Mouse (Mus musculus) layer of hippocampus, postnatal 10 days (tissue): ENCODE measurements at regions not wholly inside any gene's neighbourhood (a gene's known extent, or its start where the extent isn't known, plus 50 kb on each side); places are given as distances from the start of the nearest gene placed in this dataset.

Experiments
- DNase-seq, 2 experiments: peaks; one replicate each; pipeline ENCODE4 v3.0.0; 2021; ENCODE audit warnings: low spot score in 2 of 2

DNA sequence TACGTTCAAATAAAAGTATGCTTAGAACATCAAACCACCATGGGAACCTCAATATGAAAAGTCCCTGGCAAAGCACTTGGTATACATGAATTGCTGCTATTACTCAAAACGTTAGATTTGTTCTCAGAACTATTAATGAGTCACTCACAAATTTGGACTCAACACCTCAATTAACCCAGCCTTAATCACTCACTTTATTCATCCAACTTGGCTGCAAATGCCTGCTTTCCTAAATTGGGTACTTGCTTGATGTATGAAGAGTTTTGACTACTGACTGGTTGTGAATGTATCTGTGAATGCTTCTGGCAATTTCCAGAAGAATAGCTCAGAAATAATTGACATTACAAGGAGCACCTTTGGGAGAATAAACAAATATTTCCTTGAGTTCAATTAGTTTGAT lies 308.6 kb downstream of the Arl4a start:
- no peak for DNase-seq

- no peak for DNase-seq
Measured at GRCm38 (mm10) chr12:39724172-39724571, 313.7 kb downstream of the Arl4a start.

DNA sequence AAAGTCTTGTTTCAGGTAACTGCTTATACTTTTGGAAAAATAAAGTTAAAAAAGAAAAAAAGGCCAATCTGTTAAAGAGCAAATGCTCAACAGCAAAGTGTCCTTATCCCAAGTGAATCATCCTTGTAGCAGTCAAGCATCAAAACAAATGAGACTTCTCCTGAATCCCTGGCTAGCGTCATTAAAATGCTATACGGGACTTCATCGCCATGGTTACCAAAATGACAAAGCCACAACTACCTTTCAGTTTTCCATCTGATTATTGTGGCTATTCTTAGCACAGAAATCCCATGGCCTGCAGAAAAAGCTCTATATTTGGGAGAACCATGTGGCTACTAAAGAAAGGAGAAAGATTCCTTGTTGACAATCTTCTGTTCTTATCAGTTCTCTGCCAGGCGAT lies 322.7 kb downstream of the Arl4a start:
- DNase-seq, result no peak

- DNase-seq, result no peak
Measured at GRCm38 (mm10) chr12:39714169-39714794, 323.5 kb downstream of the Arl4a start.

GRCm38 (mm10) chr12:39711807-39712206 lies 326.0 kb downstream of the Arl4a start:
- no peak for DNase-seq

- DNase-seq, result no peak
Measured at GRCm38 (mm10) chr12:39709850-39710249, 328.0 kb downstream of the Arl4a start.

DNA sequence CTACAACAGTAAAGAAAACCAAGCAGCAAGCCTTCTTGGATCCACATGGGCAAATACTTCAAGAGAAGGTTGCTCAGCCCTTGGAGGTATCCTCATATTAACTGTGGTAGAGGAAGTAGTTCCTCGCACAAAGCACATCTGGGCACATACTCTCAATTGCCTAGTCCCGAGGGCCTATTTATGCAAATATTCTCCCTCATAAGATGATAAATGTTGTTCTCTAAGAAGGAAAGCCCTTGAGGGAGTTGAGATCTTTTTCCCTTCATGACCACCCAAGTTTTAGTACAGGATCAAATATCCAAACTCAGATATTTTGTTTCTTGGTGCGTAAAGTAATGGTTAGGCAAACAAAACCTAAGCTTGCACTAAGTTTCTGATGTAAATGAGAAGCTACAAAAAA lies 340.6 kb downstream of the Arl4a start:
- DNase-seq, result no peak

- no peak for DNase-seq
Measured at GRCm38 (mm10) chr12:39695322-39695721, 342.5 kb downstream of the Arl4a start.

- no peak for DNase-seq
Measured at GRCm38 (mm10) chr12:39692043-39692442, 345.8 kb downstream of the Arl4a start.

DNA sequence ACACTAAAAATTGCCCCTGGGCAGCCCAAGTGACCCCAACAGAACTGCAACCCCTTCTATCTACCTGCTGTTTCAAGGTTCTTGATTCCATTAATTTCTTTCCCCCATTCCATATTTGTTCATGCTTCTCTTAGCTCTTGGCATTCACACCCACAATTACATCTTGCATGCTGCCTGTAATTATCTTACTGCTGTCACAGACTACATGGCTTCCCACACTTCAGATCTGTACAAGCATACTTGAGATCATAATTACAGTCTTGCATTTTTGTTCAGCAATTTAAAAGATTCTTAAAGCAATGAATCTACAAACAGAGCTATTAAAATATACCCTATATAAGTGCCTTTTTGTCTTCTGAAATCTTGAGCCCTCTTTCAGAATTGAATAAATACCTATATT lies 352.4 kb downstream of the Arl4a start:
- no peak for DNase-seq

GRCm38 (mm10) chr12:39682121-39682520 lies 355.7 kb downstream of the Arl4a start:
- DNase-seq, result no peak

DNA sequence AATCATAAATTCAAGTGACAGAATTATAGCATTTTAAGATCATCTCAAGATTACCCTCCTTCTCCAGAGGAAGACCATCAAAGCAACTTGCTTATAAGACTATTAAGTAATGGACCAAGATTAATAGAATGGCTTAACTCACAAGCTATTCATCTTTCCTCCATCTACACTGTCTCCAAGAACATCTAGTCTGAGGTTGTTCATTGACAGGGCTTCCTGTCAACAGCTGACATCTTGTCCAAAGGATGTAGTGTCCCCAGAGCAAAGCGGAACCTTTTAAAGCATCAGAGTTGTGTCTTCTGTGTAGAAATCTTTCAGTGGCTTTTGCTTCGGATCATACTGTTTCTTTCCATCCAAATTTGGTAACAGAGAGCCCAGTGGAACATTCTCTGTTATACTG lies 362.2 kb downstream of the Arl4a start:
- no peak for DNase-seq

GRCm38 (mm10) chr12:39667701-39668100 lies 370.1 kb downstream of the Arl4a start:
- no peak for DNase-seq

- peak; percentile 60 to 80 for DNase-seq
Measured at GRCm38 (mm10) chr12:39665448-39665847, 372.4 kb downstream of the Arl4a start.

DNA sequence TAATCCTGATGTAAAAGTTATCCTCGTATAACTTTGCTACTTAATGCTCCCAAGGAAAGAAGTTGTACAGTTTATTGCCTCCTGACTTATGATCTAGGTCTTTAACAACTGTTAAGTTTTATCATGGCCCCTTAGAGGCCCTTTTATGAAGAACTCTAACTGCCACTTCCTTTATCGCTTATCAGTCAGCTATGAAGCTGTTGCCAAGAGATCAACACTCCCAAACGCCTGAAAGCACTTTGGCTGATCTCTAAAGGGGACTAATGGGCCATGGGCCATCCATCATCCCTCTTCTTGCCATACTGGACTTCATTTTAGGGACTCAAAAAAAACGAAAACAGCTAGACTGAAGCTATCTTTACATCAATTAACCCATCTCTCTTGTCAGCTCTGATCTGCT lies 377.4 kb downstream of the Arl4a start:
- no peak for DNase-seq

DNA sequence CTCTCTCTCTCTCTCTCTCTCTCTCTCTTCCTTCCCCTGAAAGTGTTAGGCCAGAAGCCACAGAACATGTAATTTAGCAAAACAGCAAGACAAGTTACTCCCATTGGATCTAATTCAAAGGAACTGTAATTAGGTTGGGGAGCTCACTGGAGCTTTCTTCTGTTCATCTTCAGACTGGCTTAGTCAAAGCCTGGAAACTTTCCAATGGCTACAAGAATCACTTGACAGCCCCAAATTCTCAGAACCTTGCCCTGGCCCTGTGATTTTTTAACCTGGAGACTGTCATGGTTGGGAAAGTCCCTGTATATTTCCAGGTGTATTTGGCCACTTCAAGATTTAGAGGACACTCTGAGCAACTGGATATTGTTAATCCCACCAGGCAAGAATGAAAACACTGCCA lies 381.2 kb downstream of the Arl4a start:
- no peak for DNase-seq

DNA sequence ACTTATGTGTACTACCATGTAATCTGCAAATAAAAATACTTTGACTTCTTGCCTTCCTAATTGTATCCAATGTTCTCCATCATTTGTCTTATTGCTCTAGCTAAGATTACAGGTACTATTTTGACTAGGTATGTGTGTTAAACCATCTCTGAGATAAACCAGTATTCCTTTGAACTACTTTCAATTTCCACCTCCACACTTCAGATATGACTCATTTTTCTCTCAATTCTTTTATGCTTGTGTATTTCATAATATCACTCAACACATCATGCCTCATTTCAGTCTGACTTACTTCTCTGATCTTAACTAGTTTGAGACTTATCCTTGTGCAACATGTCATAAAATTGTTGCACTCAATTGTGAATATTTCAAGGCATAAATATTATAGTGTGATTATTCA lies 388.9 kb downstream of the Arl4a start:
- DNase-seq, result no peak

DNA sequence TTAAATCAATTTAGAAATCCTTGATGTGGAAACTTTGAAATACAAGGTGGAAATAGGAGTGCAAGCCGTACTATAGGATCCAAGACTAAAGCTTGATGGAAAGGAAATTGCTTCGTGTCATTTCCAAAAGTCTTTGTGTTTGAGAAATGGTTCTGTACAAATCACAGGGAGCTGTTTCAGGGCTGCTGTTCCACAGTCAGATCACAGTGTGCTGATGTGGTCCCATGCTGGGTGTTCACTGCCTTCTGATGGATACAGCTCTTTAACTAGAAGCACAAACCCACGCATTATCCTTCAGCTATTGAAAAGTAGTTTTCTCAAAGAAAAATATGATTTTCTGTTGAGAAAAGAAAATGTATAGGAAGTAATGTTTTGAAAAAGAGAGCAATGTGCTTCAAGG lies 391.3 kb downstream of the Arl4a start:
- DNase-seq, result no peak

GRCm38 (mm10) chr12:39645581-39645980 lies 392.2 kb downstream of the Arl4a start:
- no peak for DNase-seq

- DNase-seq, result no peak
Measured at GRCm38 (mm10) chr12:39639246-39639645, 398.6 kb downstream of the Arl4a start.

DNA sequence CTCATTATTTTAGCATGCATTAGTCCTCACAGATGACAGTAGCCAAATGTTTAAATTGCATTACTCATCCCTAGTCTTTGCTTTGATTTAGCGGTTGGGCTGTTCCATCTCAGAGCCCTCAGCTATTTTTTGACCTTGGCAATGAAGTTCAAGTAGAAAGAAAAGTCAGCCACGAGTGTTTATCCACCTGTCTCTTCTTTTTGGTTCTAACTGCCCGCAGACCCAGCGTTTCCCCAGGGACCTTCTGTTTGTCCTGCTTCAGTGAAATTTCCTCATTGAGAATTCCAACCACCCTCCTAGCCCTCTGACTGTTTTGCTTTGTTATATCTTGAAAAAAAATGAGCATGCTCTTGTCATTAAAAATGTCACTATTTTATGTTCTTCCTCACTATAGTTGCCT lies 403.5 kb downstream of the Arl4a start:
- no peak for DNase-seq

DNA sequence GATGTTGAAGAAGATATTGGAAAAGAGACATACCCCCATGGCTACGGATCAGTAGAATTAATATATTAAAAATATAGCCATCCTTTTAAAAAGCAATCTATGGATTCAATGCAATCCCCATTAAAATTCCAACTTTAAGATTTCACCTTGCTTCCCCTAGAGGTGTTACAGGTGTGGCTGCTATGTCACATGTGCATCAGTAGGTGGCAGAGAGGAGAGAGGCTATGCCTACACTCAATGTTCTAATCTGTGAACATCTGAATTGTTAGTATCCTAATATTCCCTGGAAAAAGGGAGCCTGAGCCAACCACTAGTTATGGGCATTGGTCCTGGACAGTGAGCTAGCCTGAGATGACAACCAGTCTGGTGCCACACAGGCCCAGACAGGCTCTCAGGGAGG lies 416.6 kb downstream of the Arl4a start:
- no peak for DNase-seq

DNA sequence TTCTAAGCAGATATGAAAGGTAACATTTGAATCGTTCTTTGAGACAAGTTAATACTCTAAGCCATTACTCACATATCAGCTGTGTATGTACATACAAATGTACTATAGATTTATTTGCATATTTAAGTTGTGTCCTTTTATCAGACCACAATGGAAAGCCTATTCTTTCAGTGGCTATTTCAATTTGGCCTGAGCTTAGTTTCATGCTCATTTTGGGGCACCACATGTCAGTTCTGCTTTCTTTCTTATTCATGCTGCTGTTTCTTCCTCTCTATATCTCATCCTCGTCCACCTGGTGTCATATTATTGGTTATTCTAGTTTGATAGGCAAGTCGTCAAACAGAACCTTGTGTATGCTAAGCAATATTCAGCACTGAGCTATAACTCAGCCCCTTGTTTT lies 432.5 kb downstream of the Arl4a start:
- DNase-seq, result no peak

DNA sequence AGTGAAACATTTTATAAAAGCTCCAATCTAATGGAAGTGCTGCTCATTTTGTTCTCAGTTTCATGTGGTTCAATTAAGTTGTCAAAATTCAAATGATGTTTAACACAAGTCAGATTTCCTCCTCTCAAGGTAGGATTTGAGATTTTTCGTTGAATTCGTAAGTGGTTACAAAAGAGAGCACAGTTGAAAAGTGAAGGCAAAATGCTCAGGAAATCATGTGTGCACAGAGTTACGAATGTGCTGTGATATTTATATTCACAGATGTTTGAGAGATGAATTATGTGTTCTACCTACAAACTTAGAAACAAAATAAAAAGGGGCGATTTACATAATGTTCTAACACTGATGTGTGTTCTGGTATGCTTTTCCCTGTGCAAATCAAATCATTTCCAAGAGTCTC lies 433.1 kb downstream of the Arl4a start:
- DNase-seq, result no peak
